Mouse (Mus musculus): ENCODE data around the gene Rtn3.

DNA sequence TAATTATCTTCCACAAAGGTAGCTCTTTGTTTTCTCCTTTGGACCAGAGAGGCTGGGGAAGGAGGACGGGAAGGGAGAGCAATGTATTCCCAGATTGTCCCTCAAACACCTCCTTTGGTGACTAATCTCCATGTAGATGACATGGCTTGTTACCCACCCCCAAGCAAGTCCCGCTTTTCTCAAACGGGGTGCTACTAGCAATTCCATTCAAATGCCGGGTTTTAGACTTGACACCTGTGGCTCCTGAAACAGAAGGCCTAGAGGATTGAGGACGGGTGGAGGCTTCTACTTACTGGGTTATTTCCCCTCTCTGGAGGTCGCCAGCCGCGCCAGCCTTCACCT, 101.2 kb downstream of the Rtn3 start:
- TF ChIP-seq CTCF (conservative IDR thresholded peaks at IDR 0.05; ENCODE audit: insufficient read depth, insufficient read length, low read depth, low read length): no peak
- TF ChIP-seq POLR2A (IDR thresholded peaks at IDR 0.05; ENCODE audit: low read depth, low read length): no peak
